Mouse (Mus musculus): ENCODE measurements around the gene Rras.

Rras gene

DNA sequence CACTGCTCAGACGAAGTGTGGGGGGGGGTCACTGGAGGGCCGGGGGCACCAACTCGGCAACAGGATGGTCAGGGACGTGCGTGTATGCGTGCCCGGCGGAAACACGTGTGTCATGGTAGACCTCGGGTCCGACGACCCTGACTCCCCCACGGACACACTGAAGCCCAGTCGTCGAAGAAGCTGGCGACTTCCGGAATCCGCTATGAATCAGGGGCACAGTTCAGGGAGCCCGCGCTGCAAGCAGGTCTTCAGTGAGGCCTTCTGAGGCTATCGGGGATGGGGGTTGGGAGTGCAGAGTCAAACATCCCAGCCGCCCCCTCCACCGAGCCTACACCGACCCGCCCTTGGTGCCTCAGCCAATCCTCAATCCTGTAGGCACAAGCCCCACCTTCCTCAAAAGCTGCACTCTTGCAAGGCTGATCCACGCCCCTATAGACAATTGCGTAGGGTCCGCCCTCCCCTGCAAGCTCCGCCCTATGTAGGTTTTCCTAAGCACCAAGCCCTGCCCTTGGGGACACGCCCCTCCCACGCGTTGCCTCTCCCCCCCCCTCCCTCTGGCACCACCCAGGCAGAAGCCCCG lies 36.3 kb downstream of the Rras start:
- DNase-seq: peak; percentile 91 to 92

DNA sequence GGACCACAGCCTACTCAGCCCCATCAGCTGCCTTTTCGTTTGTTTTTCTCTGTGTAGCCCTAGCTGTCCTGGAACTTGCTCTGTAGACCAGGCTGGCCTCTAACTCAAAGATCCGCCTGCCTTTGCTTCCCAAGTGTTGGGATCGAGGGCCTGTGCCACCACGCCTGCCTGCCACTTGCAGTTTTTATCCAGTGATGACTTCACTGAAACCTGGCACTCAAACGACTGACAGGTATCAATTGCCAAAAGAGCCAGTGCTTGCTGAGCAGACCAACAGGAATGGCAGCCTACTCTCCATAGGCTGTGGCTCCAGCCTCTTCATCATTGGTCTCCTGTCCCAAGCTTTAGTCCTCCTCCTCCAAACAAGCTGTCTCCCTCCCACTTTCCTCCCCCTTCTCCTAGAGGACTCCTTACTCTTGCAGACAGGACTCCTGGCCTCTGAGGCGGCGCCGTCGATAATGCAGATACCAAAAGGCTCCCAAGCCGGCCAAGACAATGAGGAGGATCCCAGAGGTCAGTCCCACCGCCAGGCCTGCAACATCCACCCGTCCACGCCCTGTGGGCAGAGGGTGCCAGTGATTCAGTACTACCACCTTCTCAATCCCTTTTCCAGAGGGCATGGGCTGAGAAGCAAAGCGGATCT lies 38.7 kb downstream of the Rras start:
- DNase-seq: peak in 1 of 2 experiments; percentile 47

DNA sequence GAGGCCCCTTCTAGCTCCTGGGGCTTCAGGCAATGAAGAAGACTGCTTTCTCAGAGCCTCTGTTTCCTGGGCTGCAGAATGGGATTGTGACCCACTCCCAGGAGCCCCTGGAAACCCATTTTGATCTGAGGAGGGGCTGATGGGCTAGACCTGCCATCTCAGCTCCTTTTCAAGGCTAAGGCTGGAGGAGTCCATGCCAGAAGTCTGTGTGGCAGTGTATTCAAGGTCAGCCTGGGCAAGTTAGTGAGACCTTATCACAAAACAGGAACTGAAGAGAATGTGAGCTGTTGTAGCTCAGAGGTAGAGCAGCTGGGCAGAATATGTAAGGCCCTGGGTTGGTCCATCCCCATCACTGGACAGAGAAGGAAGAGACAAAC lies 39.2 kb downstream of the Rras start:
- DNase-seq: no peak

DNA sequence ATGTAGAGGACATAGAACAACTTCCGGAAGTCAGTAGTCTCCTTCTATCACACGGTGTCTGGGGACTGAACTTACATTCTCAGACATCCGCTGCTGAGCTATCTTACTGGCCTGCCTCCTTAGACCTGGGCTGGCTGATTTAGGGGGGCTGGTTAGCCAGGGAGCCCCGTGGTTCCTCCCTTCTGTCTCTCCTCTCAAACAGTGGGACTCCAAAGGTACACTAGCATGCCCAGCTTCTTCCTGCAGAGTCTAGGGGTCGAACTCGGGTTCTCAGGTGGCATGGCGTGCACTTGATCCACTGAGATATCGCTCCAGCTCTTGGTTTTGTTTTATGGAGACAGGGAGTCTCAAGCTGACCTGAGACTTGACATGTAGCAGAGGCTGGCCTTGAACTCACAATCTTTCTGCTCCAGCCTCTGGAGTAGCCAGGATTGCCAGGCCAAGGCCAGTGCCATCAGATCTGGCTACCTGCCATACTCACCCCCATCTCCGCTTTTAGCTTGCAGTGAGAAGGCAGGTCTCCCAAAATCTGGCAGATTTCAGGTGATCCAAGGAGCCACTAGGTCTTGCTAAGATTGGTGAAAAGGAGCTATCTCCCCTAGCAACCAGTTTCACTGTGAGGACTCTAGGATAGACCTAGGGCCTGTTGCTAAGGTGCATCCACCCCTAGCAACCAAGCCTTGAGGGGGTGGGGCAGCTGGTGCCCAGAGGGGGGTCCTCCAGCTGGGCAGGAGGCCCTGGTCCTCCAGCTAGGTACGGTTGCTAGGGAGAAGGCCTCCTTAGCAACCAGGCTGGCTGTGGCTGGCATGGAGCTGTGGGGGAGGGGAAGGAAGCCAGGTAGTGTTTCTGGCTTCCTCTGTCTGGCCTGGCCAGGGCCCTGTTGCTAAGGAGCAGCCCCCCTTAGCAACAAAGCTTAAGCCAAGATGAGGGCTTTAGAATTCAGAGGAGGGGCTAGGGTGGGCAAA lies 41.1 kb downstream of the Rras start:
- peak; percentile 69 to 81 for DNase-seq

DNA sequence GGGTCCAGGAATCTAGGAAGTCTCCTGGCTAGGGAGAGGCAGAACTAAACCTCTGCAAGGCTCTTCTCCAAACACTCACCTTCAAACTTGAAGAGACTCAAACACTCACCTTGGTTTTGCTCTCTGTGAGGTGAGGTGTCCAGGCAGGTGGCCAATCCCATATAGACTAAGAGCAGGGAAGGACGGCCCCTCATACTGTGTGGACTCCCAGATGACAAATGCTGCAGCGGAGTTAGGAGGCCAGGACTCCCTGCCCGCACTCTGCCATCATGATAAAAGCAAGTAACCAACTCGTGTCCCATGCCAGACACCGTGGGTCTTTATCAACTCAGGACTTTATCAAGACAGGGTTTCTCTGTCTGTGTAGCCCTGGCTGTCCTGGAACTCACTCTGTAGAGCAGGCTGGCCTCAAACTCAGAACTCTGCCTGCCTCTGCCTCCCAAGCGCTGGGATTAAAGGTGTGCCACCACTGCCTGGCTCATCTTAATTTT lies 42.9 kb downstream of the Rras start:
- no peak for DNase-seq

DNA sequence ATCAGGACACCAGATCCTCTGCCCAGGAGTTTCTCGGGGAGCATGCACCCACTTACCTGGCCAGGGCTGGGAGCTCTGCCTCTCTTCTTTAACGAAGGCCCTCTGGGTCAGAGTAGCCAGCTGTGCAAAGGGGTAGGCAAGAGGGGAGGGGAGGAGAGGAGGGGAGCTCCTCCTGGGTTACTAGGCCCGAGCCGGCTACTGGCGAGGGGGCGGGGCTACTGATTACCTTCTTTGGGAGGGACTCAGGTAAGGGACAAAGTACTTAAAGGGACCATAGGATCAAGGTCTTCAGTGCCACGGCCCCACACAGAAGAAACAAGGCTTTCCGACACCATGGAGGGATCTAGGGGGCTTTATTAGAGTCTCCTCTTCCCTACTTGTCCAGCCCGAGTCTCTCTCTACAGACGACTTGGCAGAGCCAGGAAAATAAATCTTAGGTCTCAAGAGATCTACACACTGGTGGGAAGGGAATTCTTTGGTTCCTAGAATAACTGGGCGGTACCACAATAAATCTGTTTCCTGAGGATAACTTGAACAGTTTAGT lies 43.8 kb downstream of the Rras start:
- DNase-seq: no peak

DNA sequence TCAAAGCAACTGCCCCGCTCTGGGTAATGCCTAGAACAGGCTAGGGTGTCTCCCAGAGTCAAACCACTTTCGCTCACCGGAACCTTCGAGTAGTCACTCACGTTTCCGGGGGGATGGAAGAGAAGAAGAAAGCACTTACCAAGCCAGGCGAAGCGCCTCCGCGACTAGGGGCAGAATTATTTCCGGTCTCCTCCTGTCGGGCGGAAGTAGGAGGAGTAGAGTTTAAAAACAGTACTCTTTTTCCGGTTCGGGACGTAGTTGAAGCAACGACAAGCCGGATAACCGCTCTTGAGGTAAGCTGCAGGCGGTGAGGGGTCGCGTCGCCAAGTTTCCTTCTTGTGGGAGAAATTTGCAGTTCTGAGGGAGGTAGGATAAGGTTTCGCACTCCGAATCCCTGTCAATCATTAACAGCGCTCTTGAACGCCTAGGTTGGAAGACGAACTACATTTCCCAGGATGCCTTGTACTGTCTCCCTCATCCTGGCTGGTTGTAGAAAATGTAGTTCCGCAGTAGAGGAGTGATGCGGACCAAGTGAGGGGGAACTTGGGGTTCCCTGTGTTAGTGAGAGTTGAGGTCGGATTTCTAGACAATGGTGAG lies 44.6 kb downstream of the Rras start, which contains the start of the genes Nosip and Prrg2:
Nosip (plus strand) TSS at position 191 of the 597 bp plus-strand sequence.
Prrg2 (minus strand) TSS at position 439 of the 597 bp plus-strand sequence.
- peak; percentile 96 to 97 for DNase-seq

DNA sequence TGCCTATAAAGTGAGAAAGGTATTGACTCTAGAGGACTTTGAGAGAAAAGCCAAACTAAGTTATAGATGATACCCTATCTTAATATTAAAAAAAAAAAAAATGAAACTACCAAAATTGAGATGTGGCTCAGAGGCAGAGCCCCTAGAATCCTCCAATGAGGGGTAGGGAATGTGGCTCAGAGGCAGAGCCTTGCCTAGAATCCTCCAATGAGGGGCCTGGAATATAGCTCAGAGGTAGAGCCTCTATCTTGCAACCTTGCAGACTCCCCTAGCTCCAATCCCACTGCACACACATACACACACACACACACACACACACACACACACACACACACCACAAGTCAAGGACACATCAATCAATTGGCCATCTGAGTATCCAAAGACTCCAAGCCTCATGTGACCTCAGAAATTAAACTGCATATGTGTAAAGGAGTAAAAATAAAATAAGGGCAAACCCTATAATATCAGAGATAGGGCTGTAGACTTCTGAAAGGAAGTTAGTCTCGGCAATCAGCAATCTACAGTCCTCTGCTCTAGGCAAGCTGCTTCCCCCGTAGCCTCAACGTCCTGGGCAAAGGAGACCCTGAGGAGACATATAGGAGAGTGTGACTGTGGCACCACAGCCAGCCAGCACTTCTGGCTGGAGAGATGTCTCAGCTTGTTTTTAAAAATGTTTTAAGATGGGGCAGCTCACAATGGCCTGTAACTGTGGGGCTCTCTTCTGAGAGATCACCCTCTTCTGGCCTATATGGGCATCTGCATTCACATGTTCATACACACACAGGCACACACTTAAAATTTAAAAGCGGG lies 49.6 kb downstream of the Rras start:
- DNase-seq: no peak

DNA sequence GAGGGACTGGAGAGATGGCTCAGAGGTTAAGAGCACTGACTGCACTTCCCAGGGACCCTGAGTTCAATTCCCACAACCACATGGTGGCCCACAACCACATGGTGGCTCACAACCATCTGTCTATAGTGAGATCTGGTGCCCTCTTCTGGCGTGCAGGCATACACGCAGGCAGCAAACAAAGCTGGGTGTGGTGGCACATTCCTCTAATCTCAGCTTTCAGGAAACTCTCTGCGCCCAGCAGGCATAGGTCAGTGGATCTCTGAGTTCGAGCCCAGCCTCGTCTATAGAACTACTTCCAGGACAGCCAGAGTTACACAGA lies 50.2 kb downstream of the Rras start:
- peak; percentile 53 to 68 for DNase-seq

DNA sequence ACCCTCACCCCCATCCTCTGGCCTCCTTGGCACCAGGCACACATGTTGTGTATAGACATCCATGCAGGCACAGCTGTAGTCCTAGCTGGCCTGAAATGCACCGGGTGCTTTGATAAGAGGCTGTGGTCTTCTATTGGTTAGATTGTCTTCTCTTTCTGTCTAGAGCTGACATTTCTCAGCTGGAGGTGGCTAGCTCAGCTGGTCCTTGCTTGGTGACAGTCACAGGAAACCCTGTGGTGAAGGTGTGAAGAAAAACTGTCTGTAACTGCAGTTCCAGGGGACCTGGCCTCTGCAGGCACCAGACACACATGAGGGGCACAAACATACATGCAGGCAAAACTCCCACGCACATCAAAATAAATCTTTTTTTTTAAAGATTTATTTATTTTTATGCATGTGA lies 51.9 kb downstream of the Rras start:
- DNase-seq: no peak

Data from cerebellum, postnatal 14 days (tissue).